ENCODE assay signal across 7 mouse cellular contexts in genomic region chr2:5062496-5063298, GRCm38 (mm10). TPM values are rescaled to one million over a fixed set of nuclear protein-coding genes. Genes with fewer than 3 reads are reported as not detected.
DNase-seq lines count a peak whose midpoint lies in the region; ATAC-seq and TF ChIP-seq lines count a peak whose summit lies in the region.

No protein-coding gene starts in this region.

- H3K9me3 ChIP-seq in forebrain, embryonic 13.5 days (replicated peaks) = no peaks in the 10 kb centered on the region

- H3K4me2 ChIP-seq in forebrain, embryonic 13.5 days = peak overlapping the region; percentile 91

- no peak for TF ChIP-seq CTCF in liver, adult 2 months (IDR thresholded peaks at IDR 0.05; ENCODE audit: low read depth, low read length)

- peaks cover 25% of the 10 kb centered on the region; the same call in 1 of the 2 replicates for H3K79me2 ChIP-seq in liver, adult 2 months (ENCODE audit: control insufficient read depth, insufficient read depth, low read length)

- peaks cover 31% of the 10 kb centered on the region for H3K27me3 ChIP-seq in forebrain, embryonic 13.5 days
- no peaks in the 10 kb centered on the region for H3K27me3 ChIP-seq in liver, adult 2 months (ENCODE audit: control insufficient read depth, insufficient read depth, low read length)

- no peak overlapping the region for H3K9ac ChIP-seq in forebrain, embryonic 13.5 days
- peak overlapping the region; percentile 89 for H3K9ac ChIP-seq in liver, adult 2 months (ENCODE audit: low read depth, low read length)

- peaks cover 9% of the 10 kb centered on the region for H3K4me1 ChIP-seq in forebrain, embryonic 13.5 days
- H3K4me1 ChIP-seq in liver, adult 2 months (ENCODE audit: control insufficient read depth, insufficient read depth, low read length) = peaks cover 15% of the 10 kb centered on the region

- TF ChIP-seq POLR2A in liver, adult 2 months (IDR thresholded peaks at IDR 0.05; ENCODE audit: extremely low read depth, insufficient read depth, low read length) = peak; percentile 41; the same call in 1 of the 2 replicates

- no peaks in the 10 kb centered on the region for H3K36me3 ChIP-seq in forebrain, embryonic 13.5 days (ENCODE audit: poor library complexity, severe bottlenecking)
- peaks cover 11% of the 10 kb centered on the region; the same call in 1 of the 2 replicates for H3K36me3 ChIP-seq in liver, adult 2 months (ENCODE audit: control insufficient read depth, insufficient read depth, low read length)

- peak; percentile 29 for DNase-seq in spleen, adult 12 weeks (ENCODE audit: low spot score)
- no peak for DNase-seq in spleen, postnatal 14 days (ENCODE audit: low spot score in 2 of 2)
- DNase-seq in liver, adult 2 months (ENCODE audit: extremely low read depth, low read depth, low spot score) = peak; percentile 92
- peak; percentile 48 for DNase-seq in yolk sac, embryonic 10.5 days (ENCODE audit: low spot score)
- DNase-seq in gastrocnemius, adult 18-20 months (ENCODE audit: low spot score) = no peak

- no peak overlapping the region for H3K27ac ChIP-seq in forebrain, embryonic 13.5 days
- peak overlapping the region; percentile 83 for H3K27ac ChIP-seq in liver, adult 2 months (replicated peaks; ENCODE audit: insufficient read depth, low read depth, low read length)

- no peak for ATAC-seq in forebrain, embryonic 13.5 days
- no peak for ATAC-seq in granulocyte monocyte progenitor cell, adult 5-6 weeks (replicated peaks; ENCODE audit: poor library complexity, severe bottlenecking)

- H3K4me3 ChIP-seq in forebrain, embryonic 13.5 days = peak overlapping the region; percentile 55
- H3K4me3 ChIP-seq in liver, adult 2 months (ENCODE audit: insufficient read depth, low read depth, low read length) = peak overlapping the region; percentile 87

- 55% methylated on average over 16 of the region's 16 CpGs for WGBS in forebrain, embryonic 13.5 days
- WGBS in liver, adult 2 months = 18% methylated on average over 16 of the region's 16 CpGs

RNA-seq across cellular contexts. Expression of gene Optn, which starts 1.2 kb away (rescaled TPM):
- polyA plus RNA-seq in forebrain, embryonic 13.5 days (2015; fragmentation: Nextera tagmentation; extraction: Ambion mirVana) = 2.8 and 3.3 TPM in 2 replicates
- 57.1 and 70.8 TPM in 2 replicates for total RNA-seq in liver, adult 2 months (2014; rRNA removed)
- polyA plus RNA-seq in liver, adult 2 months (2012; rRNA removed) = 13.3 and 14.9 TPM in 2 replicates
- total RNA-seq in gastrocnemius, adult 18-20 months (2021) = 10 to 100 TPM; 81.4 to 99.0 TPM
- total RNA-seq in granulocyte monocyte progenitor cell, adult 5-6 weeks (2014; fragmentation: Nextera tagmentation) = 0.68 and 4.2 TPM in 2 replicates
- total RNA-seq in granulocyte monocyte progenitor cell, adult 5-6 weeks (2017) = 3.7 and 7.2 TPM in 2 replicates

RNA-seq across cellular contexts. Expression of gene Mcm10, which starts 50.1 kb away (rescaled TPM):
- 25.0 and 28.9 TPM in 2 replicates for polyA plus RNA-seq in forebrain, embryonic 13.5 days (2015; fragmentation: Nextera tagmentation; extraction: Ambion mirVana)
- 36.0 and 53.8 TPM in 2 replicates for total RNA-seq in liver, adult 2 months (2014; rRNA removed)
- polyA plus RNA-seq in liver, adult 2 months (2012; rRNA removed) = 11.9 and 21.8 TPM in 2 replicates
- under 1 TPM in 1 of 2 experiments, not detected in 1; 0.05 TPM for total RNA-seq in gastrocnemius, adult 18-20 months (2021)
- 71.2 and 82.0 TPM in 2 replicates for total RNA-seq in granulocyte monocyte progenitor cell, adult 5-6 weeks (2014; fragmentation: Nextera tagmentation)
- total RNA-seq in granulocyte monocyte progenitor cell, adult 5-6 weeks (2017) = 74.6 and 98.7 TPM in 2 replicates

Comparison
In these comparisons a context has a peak if more than half of its experiments do, and no peak if none do; other contexts are left out.
1. DNase-seq: peak in spleen, adult 12 weeks (single experiment), liver, adult 2 months (single experiment) and yolk sac, embryonic 10.5 days (single experiment); none in spleen, postnatal 14 days (0 of 2) and gastrocnemius, adult 18-20 months (single experiment).
2. RNA of gene Mcm10, which starts 50.1 kb away (total RNA-seq): 71.2 to 98.7 TPM in granulocyte monocyte progenitor cell, adult 5-6 weeks and 36.0 to 53.8 TPM in liver, adult 2 months; 0.05 TPM in gastrocnemius, adult 18-20 months; every median in the first group is over 10 times any median in the second.